Mouse (Mus musculus) layer of hippocampus, adult 18-20 months (tissue): ENCODE data around the gene Nkain1. TPM values are rescaled to one million over a fixed set of nuclear protein-coding genes. Genes with fewer than 3 reads are reported as not detected.

Experiments used
- DNase-seq, 2 experiments: peaks; one replicate each; pipeline ENCODE4 v3.0.0; 2022; ENCODE audit warnings: low spot score in 2 of 2
- long read RNA-seq: library from polyadenylated mRNA; stranded (forward); transcript quantifications from one replicate; pipeline ENCODE4 v2.0.0, GENCODE M21; 2021
- total RNA-seq, 2 experiments: library from RNA; stranded (reverse); gene quantifications; 2 replicates each; pipeline ENCODE4 v1.2.3; 2021

Gene Nkain1
- total RNA-seq, result 10 to 100 TPM; 35.5 to 37.1 TPM
- long read RNA-seq, transcript Nkain1-201 (7 exons, 1,202 nt), result major isoform, 5 of 11 reads
- long read RNA-seq, partial matches to known transcripts, result 0 of 11 reads
- long read RNA-seq, other reads (novel, unspliced or antisense), result 5 of 11 reads

DNA sequence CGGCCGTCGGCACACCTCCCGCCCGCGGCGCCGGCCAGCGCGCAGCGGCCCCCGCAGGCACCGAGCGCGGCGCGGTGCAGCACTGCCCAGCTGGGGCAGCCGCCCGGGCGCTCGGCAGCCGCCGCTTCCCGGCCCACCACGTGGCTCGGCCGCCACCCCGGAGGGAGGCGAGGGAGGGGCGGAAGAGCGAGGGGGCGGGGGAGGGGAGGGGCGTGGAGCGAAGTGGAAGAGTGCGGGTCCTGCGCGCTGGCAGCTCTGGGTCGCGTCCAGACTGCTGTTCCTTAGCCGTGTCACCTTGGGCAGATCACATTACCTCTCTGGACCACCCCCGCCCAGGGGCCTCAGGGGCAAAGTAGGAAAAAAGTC, at the start of gene Nkain1:
Gene Nkain1 (minus strand): TSS at position 126 of the 366 bp plus-strand sequence.
- DNase-seq, result no peak

- no peak for DNase-seq
These were observed 4.8 kb upstream of the Nkain1 start for GRCm38 (mm10) chr4:130578734-130579274.

DNA sequence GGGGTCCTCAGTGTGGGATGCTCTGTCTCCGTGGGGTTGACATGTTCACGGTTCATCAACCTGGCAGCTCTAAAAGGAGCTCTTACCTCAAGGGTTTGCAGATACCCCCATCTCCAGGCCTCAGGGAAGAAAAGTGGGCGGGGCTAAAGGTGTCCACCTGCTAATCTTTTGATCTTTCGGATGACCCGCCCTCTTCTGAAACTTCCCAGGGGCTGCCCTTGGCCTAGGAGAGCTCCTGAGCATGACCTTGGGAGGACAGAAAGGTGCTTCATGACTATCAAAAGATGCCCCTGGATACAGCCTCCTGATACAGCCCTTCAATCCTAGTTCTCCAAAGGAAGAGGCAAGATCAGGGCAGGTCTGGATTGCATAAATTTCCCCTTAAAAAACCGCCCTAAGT, 3.1 kb upstream of the Nkain1 start:
- no peak for DNase-seq

DNA sequence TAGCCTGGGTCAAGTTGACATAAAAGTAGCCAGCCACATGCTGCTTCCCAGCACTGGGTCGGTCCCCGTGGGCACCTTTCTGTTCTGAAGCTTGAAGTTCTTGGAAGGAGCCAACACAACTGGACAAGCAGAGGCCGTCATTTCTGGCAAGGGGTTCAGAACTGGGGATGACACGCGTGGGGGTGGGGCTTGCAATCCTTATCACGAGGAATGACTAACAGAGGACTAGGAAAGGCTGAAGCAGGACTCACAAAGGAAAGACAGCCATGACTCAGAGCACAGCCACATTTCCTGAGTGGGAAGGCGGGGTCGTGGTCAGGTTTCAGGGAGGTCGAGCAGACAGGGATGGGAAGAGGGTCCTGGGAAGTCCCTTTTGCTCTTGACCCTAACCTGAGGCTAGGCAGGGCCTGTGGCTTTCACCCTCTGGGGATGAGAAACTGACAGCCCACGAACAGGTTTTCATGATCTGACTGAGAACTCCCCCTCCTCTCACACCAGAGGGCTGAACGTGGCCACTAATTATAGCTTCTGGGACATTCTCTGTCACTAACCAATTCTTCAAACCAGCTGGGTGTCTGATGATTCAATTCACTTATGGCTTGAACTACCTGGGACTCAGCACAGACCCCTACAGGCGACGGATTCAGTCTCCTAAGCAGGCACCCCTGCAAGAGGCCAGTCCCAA, 2.4 kb upstream of the Nkain1 start:
- no peak for DNase-seq

DNA sequence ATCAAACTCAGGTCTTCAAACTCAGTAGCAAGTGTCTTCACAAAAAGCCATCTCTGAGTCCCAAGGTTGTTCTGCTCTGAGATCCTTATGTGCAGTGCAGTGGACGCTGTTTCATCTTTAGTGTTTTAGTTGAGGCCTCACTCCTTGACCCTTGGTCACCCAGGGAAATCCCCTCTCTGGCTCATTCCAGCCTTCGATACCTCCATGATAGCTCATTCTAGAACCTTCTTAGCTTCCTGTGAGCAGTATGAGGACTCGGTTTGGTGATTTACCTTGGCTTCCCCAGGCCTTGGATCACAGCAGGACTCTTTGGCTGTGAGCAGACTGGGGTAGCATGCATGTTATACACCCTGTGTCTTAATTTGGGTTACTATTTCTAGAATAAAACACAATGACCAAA, 1.6 kb upstream of the Nkain1 start:
- no peak for DNase-seq

- DNase-seq, result no peak
These were observed 988 bp upstream of the Nkain1 start for GRCm38 (mm10) chr4:130574861-130575460.

GRCm38 (mm10) chr4:130573351-130574047, 474 bp downstream of the Nkain1 start:
- no peak for DNase-seq

GRCm38 (mm10) chr4:130573012-130573350, 992 bp downstream of the Nkain1 start:
- no peak for DNase-seq

DNA sequence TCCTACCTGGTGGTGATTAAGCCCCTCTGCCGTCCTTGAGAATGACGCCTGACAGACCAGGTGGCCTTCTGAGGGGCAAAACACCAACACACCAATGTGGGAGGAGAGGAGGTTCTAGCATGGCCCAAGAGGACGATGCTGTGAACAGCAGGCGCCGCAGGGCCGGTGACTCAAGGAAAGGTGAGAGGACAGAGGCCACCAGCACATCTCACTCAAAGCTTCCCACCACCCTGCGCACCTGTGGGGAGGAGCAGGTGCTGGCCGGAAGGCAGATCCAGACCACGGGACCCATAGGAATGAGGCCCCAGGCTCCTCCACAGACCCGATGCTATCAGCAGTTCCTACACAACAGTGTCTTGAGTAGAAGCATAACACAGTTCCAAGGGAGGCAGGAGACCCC, 1.4 kb downstream of the Nkain1 start:
- DNase-seq, result no peak

GRCm38 (mm10) chr4:130570941-130571720, 2.8 kb downstream of the Nkain1 start:
- DNase-seq, result no peak

- DNase-seq, result no peak
These were observed 5.7 kb downstream of the Nkain1 start for GRCm38 (mm10) chr4:130568043-130568978.

- DNase-seq, result no peak
These were observed 10.2 kb downstream of the Nkain1 start for GRCm38 (mm10) chr4:130563820-130564219.

DNA sequence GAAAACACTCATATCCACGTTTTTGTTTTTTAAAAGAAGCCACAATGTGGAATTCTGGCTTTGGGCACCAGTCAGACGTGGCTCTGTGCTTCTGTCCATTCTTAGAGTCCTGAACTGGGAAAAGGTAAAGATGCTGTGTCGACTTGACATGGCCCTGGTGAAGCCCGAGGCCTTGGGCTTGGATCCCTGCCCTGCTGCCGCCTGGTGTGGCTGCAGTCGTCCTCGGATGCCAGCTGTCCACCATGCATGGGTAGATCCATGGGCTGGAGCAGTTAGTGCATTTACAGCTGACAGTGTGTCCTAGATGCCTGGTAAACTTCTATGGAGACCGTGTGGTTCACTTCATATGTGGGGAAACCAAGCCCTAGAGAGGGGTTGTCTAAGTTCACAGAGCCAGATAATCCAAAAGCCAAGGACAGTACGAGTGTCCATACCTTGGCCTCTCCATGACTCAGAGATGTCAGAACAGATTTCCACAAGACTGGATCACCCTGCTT, 10.7 kb downstream of the Nkain1 start:
- no peak for DNase-seq

DNA sequence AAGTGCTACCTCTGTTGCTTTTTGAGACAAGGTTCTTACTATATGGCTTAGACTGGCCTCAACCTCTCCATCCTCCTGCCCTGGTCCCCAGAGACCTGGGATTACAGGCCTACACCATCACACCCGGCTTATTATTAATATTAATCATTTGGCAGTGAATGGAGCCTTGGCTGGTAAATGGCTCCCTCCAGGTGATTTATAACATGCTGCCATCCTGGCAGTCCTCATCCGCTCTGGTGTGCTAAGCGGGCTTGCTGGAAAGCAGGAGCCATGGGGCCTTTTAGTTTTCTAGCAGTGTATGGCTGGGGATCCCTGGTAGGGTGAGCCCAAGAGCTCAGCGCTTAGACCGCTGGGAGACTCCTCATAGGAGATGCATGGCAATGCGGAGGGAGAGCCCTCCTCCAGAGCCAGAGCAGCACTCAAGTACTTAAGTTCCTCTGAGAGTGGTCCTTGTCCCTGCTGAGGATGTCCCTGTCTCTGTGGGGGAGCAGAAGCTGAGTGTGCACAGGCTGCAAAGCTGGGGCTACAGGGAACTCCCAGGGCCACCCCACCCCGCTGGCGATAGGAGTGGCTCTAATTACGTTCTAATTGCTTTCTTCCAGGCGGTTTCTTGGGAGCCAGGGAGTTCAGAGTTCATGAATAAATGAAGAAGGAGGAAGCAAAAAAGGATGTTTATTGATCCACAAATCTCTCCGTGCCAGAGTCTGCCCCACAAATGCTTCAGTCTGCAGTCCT, 13.2 kb downstream of the Nkain1 start:
- no peak for DNase-seq

GRCm38 (mm10) chr4:130559220-130559619, 14.8 kb downstream of the Nkain1 start:
- DNase-seq, result no peak

GRCm38 (mm10) chr4:130557852-130558251, 16.1 kb downstream of the Nkain1 start:
- DNase-seq, result no peak

- no peak for DNase-seq
These were observed 17.0 kb downstream of the Nkain1 start for GRCm38 (mm10) chr4:130556992-130557391.

GRCm38 (mm10) chr4:130556224-130556623, 17.7 kb downstream of the Nkain1 start:
- DNase-seq, result no peak

- no peak for DNase-seq
These were observed 20.9 kb downstream of the Nkain1 start for GRCm38 (mm10) chr4:130553121-130553448.
